8 mouse cellular contexts compared by ENCODE assay signal in genomic region chr11:69323667-69324111, GRCm38 (mm10). TPM values are rescaled to one million over a fixed set of nuclear protein-coding genes. Genes with fewer than 3 reads are reported as not detected.
DNase-seq lines count a peak whose midpoint lies in the region; ATAC-seq lines count a peak whose summit lies in the region.

Cntrob (minus strand) TSS chr11:69323775.
Trappc1 (plus strand) TSS chr11:69323980.

- DNase-seq in MEL-GATA-1-ER (ENCODE audit: extremely low read depth, low read depth), result peak; percentile 95
- DNase-seq in cerebellum, adult 8-10 months, result peak; percentile 98
- DNase-seq in forelimb bud, embryonic 11.5 days (ENCODE audit: low read depth, low spot score), result peak; percentile 99
- DNase-seq in layer of hippocampus, adult 9-10 months (ENCODE audit: low spot score), result peak; percentile 95
- DNase-seq in ovary, postnatal 10 days (ENCODE audit: low spot score), result peak; percentile 93
- peak; percentile 99 to 100 for DNase-seq in thymus, postnatal 10 days (ENCODE audit: low spot score in 2 of 2)

- WGBS in lung, embryonic 16.5 days, result under 1% methylated on average over 30 of the region's 30 CpGs

- no peaks in the 10 kb centered on the region for H3K9me3 ChIP-seq in lung, embryonic 16.5 days (ENCODE audit: control insufficient read depth, low read length)

- H3K9ac ChIP-seq in lung, embryonic 16.5 days (ENCODE audit: low read length), result peak within 1 kb of the TSS; percentile 79

- H3K36me3 ChIP-seq in lung, embryonic 16.5 days (ENCODE audit: control insufficient read depth, insufficient read depth, low read length), result peaks cover 11% of the 10 kb centered on the region

- H3K27me3 ChIP-seq in lung, embryonic 16.5 days (ENCODE audit: control insufficient read depth, insufficient read depth, low read depth, low read length), result peaks cover 13% of the 10 kb centered on the region

- peak within 1 kb of the TSS; percentile 77 for H3K27ac ChIP-seq in lung, embryonic 16.5 days (ENCODE audit: low read length)

- peaks cover 30% of the 10 kb centered on the region for H3K4me1 ChIP-seq in lung, embryonic 16.5 days (replicated peaks; ENCODE audit: control insufficient read depth, insufficient read depth, low read length)

- H3K4me2 ChIP-seq in lung, embryonic 16.5 days (ENCODE audit: low read depth, low read length), result peak within 1 kb of the TSS; percentile 77

- ATAC-seq in hematopoietic stem cell, adult 5-6 weeks (replicated peaks in 1 of 2; ENCODE audit: insufficient read depth in 1 of 2, low FRiP score in 2 of 2, low TSS enrichment in 1 of 2, low read depth in 1 of 2, poor library complexity in 2 of 2, severe bottlenecking in 2 of 2), result peak; percentile 92
- ATAC-seq in lung, embryonic 16.5 days (ENCODE audit: low read depth), result peak; percentile 96

- peak within 1 kb of the TSS; percentile 68 for H3K4me3 ChIP-seq in lung, embryonic 16.5 days (ENCODE audit: low read length)

RNA-seq across cellular contexts. Expression of gene Cntrob, which starts in this region (rescaled TPM):
- total RNA-seq in hematopoietic stem cell, adult 5-6 weeks (2017), result 23.0 and 30.4 TPM in 2 replicates
- 26.3 and 28.7 TPM in 2 replicates for polyA plus RNA-seq in lung, embryonic 16.5 days (2015; fragmentation: Nextera tagmentation; extraction: Ambion mirVana)

RNA-seq across cellular contexts. Expression of gene Trappc1, which starts in this region (rescaled TPM):
- total RNA-seq in hematopoietic stem cell, adult 5-6 weeks (2017), result 48.6 and 57.3 TPM in 2 replicates
- polyA plus RNA-seq in lung, embryonic 16.5 days (2015; fragmentation: Nextera tagmentation; extraction: Ambion mirVana), result 159 and 168 TPM in 2 replicates

Comparison
In these comparisons a context has a peak if more than half of its experiments do, and no peak if none do; other contexts are left out.
1. Peak in every context shown above with its lines: DNase-seq, ATAC-seq, H3K4me3 ChIP-seq and H3K27ac ChIP-seq.